Mouse (Mus musculus) brain, embryonic 18.5 days (tissue): ENCODE data around the gene Tmem253.
A peak's percentile ranks its signal among the peaks of the same experiment; 100 is the strongest.

Source experiments
- DNase-seq: peaks from one replicate; pipeline ENCODE4 v3.0.0-alpha.2; 2012; ENCODE audit warnings: low read depth, low spot score

The Tmem253 gene

DNA sequence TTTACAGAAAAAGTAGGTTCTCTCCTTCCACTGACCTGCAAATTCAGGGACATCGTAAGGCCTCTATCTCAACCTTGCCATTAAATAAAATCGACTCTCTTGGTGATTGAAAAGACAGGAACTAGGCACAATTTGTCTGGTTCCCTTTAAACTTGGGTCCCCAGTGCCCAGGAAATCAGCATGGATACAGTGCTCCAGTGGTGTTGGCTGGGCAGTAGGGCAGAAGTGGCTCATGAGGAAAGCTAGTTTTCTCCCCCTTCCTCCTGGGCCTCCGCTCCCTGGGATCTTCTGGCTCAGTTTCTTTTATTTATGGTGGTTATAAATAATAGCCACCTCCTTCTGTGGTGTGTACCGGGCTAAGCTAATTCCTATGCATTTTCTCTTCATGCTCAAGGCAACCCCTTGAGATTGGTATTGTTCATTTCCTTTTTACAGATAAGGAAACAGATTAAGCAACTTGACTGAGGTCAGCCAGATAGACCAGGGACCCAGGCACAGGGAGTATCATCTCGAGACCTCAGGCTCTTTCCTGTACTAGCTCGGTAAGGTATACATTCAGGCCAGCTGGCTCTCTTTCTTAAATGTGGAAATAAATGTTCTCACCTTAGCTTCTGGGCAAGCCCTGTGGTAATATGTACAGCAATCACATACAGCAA, at the start of gene Tmem253:
Gene Tmem253, plus strand, starts transcription at position 214 of the 656 bp plus-strand sequence.
- DNase-seq: no peak

DNA sequence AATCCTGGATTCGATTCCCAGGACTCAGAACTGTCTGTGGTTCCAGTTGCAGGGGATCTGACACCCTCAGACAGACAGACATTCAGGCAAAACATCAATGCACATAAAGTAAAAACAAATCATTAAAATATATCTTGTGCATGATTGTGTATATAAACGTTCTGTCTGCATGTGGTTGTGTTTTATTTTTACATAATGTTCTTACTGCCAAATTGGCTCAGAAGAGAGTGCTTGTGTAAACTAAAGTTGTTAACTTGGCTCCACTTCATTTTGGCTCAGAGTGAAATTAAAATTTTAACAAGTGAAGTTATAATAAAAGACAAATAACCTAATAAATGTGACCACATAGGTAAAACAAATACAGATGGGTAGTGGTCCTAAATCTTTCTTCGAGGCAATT, 48.1 kb upstream of the Tmem253 start:
- no peak for DNase-seq

DNA sequence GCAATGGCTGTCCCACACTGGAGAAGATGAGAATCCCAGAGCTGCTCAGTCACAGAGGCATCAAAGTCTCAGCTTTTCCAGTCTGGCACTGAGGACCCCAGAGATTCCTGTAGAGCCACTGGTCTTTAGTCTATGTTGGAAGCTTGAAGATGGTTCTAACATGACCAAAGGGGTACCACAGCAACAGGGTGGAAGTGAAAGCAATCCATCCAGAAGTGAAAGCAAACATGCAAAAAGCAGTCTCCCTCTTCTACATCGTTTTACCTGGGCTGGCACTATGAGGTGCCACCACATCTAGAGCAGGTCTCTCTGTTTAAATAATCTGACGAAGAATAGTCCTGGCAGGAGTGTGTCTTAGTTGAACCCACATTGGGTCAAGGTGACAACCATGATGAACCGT, 36.2 kb upstream of the Tmem253 start:
- DNase-seq: no peak

DNA sequence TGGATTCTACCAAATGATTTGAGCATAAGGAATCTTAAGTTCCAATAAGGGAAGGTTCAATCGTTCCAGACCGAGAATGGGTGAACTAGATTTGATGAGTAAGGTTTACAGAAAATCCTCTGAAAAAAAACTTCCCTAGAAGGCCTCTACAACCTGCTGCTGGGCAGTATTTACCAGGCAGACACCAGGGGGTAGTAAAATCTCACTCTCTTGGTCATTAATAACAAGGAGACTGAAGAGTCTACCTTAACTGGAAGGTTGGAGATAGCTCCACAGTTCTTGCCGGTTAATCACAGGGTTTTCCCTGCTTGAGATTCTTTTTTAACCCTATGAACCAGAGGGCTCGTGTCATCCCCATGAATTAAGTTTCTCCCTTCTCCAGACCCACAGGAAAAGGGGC, 32.2 kb upstream of the Tmem253 start:
- DNase-seq: no peak

DNA sequence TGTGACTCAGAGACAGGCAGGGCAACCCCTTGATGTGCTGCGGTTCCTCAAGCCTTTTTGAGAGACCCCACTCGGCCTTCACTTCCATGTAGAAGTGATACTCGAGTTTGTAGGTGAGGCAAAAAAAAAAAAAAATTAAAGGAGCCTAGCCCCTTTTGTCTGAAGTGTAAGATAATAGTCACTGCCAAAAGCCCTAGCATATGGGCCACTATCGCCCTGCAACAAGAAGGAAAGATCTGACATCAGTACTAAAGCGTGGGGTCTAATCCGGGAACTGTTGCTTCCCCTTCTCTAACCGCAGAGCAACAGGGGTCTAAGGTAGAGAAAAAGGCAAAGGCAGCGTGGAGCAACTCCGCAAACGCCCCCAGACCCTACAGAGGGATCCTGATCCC, 31.6 kb upstream of the Tmem253 start:
- no peak for DNase-seq

DNA sequence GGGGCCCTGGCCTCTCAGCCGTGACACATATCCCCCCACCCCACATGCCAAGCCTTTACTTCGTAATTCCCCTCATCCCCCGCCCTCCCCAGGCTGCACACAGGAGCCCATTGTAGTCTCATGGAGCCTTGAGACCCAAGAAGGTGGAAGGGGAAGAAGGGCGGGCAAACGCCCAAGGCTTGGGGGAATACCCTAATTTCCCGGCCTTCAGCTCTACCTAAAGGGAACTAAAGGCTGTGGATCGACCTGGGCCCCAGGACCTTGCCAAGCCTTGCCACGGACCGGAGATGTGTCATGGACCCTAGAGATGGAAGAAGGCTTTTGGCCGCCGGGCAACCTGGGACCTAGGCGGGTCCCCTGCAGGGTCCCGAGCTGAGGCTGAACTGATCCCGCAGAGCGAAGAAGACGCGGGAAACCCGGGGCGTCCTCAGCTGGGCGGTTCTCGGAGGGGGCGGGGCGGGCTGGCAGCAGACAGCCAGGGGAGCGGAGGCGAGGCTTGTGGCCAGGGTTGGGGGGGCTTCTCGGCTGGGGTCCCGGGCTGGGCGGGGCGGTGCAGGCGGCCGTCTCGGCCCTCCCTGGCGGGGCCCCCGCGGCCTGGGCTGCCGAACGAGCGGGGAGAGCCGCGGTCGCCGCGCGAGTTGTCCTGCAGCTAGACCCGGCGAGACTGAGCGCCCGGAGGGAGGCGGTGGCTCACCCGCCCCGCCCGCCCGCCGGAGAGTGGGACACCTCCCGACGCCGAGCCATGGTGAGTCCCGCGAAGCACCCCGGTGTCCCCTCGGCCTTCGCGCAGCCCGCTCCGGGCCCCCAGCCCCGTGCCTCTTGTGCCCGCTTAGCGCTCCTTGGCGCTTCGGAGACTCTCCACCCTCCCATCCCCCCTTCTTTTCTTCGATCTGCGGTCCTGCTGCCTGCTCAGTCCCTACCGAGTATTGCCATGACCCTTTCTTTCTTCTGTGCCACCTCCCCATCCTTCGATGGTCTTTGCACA, 30.9 kb upstream of the Tmem253 start, which contains the start of gene Arhgef40:
Gene Arhgef40, plus strand, starts transcription at position 473 of the 985 bp plus-strand sequence.
- DNase-seq: peak; percentile 60

DNA sequence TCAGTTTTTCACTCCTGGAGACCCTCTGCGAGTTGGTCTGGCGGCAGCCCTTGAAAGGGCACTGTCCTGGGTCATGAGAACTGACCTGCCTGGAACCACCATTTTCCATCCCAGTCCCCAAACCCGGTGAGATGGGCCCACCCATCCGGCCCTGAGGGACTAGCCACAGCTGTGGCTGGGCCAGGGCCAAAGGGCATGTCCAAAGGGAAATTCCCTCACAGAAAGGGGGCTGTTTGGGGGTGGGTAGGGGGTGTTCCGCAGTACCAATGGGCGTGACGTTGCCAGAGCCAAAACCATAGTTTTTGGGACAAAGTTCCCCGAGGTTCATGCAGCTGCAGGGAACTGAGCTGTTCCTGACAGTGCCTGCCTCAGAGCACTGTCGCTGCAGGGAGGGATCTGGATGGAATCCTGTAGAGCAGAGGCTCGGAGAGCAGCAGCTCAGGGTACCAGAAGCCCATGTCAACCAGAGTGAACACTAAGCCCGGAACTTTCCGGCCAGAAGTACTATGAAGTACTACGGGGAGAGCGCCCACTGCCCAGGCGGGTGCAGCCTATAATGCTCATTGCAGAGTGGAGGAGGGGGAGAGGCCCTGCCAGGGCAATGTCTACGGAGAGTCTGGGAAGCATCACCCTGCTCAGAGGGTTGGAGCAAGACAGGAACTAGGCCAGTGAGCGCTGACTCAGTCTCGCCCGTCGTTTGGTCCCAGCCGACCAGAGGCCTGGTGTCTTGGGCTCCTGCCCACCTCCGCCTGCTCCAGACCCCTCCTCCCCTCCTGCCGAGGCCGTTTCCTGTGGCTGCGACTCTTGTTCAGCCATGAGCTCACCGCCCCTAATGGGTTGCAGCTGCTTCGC, 29.9 kb upstream of the Tmem253 start:
- peak; percentile 14 for DNase-seq

DNA sequence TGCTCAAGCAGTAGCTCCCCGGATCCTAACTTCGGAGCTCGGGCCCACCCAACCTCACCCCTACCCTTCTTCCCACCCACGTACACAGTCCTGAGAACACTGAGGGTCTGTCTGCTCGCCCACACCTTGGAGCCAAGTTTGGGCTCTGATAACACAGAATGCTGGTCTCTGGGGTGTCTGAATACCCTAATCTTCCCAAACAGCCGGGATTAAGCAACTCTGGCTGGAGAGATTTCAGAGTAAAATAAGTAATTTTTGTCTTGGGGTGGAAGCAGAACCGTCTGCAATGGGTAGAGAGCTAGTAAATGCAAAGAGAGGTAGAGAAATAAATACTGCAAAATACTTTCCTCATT, 29.3 kb upstream of the Tmem253 start:
- no peak for DNase-seq

DNA sequence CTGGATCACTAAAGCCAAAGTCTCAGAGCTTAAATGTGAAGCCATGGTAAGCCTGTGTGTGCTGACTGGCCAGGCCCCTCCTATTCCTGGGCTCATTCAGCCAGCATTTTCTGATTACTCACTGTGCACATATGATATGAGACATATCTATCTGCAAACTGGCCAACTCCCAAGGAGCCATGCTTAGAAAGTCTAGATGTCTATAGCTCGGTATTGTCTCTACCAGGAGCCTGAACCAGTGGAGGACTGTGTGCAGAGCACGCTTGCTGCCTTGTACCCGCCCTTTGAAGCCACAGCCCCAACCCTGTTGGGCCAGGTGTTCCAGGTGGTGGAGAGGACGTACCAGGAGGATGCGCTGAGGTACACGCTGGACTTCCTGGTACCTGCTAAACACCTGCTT, 28.3 kb upstream of the Tmem253 start:
- no peak for DNase-seq

DNA sequence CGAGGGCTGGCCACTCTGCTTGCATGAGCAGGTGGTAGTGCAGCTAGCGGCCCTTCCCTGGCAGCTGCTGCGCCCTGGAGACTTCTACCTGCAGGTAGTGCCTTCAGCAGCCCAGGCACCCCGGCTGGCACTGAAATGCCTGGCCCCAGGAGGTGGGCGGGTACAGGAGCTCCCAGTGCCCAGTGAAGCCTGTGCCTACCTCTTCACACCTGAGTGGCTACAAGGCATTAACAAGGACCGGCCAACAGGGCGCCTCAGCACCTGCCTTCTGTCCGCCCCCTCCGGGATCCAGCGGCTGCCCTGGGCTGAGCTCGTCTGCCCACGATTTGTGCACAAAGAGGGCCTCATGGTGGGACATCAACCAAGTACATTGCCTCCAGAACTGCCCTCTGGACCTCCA, 26.7 kb upstream of the Tmem253 start:
- no peak for DNase-seq

DNA sequence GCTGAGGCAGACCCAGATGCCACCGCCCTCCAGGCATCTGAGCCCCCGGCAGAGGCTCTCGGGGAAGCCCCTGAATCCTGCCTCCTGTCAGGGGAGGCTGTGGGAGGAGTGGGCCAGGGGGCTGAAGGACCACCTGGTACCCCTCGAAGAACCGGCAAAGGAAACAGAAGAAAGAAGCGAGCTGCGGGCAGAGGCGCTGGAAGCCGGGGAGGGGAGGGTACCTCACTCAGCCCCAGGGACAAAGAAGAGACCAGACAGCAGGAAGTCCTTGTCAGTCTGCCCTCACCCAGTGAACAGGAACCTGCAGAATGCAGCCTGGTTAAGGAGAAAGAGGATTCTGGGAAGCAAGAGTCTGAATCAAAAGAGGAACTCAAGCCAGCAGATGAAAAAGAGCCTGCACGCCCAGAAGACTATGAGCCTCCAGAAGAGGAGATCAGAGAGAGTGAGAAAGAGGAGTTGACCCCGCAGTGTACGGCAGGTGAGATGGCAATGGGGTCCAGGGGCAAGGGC, 25.9 kb upstream of the Tmem253 start:
- DNase-seq: no peak

DNA sequence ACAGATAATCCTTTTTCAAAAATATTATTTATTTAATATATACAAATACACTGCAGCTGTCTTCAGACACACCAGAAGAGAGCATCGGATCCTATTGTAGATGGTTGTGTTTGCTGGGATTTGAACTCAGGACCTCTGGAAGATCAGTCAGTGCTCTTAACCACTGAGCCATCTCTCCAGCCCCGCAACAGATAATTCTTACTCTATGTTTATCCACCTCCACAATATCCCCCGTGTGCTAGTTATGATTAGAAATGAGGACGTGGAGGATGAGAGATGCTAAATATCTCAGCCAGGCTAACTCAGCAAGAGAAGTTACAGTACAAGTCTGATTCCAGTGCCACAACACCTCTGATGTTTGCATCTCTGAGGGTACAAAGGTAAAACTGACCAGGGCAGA, 21.0 kb upstream of the Tmem253 start:
- DNase-seq: no peak

DNA sequence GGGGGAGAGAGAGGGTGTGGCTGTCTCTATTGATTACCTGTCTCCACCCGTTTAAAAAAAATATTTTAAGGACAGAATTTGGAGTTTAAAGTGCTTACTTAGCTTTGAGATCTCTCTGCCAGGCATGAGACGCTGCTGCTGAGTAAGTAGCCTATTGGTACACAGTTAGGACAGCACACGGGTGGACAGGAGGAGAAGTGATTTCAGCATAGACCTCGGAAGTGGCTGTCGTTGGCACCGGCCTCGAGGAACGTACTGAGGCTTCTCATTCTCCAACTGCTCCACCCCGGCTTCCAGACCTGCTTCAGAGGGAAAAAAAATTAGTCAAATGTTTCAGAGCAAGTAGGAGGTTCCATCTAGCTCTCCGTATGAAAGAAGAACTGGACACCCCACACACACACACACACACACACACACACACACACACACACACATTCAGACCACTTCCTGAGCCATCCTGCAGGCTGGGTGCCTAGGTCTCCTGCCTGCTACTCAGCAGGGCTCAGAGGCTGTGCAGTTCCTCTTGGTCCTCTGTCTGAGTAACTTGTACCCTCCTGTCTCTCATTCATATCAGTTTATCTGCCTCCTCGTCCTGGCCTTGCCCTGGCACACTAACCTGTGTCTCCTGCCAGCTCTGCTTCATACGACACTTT, 20.1 kb upstream of the Tmem253 start:
- no peak for DNase-seq

DNA sequence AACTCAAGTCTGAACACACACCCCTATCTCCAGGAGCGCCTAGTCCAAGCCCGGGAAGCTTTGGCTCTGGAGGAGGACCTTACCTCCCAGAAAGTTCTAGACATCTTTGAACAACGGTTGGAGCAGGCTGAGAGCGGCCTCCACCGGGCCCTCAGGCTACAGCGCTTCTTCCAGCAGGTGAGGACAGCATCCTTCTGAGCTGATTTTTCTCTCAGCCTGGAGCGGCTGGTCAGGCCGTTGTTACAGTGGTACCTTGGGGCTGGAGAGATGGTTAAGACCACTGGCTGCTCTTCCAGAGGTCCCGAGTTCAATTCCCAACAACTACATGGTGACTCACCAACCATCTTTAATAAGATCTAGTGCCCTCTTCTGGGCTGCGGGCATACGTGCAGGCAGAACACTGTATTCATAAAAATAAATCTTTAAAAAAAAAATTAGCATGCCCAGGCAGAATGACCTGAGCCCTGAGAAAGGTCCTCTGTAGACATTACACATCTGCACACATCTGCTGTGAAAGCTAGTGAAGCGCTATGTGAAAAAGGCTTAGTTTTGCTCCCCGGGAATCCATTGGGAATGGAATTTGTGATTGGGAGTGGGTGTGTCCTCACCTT, 19.1 kb upstream of the Tmem253 start:
- no peak for DNase-seq

DNA sequence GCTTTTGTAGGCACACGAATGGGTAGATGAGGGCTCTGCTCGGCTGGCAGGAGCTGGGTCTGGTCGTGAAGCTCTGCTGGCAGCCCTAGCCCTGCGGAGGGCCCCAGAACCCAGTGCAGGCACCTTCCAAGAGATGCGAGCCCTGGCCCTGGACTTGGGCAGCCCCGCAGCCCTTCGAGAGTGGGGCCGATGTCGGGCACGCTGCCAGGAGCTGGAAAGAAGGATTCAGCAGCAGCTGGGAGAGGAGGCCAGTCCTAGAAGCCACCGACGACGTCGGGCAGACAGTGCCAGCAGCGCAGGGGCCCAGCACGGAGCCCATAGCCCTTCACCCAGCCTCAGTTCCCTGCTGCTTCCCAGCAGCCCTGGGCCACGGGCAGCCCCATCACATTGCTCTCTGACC, 18.6 kb upstream of the Tmem253 start:
- DNase-seq: no peak

DNA sequence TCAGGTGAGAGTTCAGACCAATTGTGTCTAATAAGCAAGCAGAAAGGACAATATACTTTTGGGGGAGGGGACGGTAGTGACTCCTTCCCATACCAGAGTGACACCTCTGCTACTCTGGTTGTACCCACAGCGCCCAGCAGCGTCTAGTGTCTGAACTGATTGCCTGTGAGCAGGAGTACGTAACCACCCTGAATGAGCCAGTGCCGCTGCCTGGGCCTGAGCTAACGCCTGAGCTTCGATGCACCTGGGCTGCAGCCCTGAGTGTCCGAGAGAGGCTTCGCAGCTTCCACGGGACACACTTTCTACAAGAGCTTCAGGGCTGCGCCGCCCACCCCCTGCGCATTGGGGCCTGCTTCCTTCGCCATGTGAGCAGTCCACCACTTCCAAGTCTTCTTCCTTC, 18.0 kb upstream of the Tmem253 start:
- no peak for DNase-seq

DNA sequence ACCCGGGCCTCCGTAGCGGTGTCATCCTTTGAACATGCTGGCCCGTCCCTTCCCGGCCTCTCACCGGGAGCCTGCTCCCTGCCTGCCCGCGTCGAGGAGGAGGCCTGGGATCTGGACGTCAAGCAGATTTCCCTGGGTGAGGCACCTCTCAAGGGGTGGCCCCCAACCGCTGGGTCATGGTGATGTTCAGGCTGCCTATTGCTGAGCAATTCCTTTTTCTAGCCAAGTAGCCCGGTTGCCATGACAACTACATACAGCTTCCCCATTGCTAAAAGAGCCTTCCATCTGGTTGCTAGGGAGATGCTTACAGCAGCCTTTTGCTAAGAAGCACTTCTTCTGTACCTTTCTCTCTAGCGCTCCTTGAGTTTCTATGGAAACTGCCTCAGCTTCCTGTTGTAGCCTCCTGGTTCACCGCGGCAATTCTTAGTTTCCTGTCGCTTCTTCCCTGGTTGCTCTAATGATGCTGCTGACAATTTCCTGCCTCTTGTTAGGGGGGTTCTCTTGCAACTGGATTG, 11.4 kb upstream of the Tmem253 start:
- peak; percentile 91 for DNase-seq

DNA sequence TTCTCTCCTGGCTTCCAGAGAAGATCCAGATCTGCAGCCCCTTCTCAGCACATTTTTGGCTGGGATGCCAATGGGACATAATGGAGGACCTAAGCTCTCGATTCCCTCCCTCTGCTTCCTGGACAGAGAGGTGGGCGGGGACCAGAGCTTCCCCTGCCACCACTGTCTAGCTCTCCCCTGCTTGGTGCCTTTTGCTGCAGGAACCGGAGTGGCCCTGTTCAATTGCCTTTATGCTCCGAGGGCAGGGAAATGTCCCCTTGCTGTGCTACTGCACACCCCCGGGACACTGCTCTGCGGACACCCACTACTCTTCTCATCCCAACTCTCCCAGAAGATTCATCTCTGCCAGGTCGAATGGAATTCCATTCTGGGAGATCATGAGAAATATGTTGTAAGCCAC, 10.3 kb upstream of the Tmem253 start:
- no peak for DNase-seq

DNA sequence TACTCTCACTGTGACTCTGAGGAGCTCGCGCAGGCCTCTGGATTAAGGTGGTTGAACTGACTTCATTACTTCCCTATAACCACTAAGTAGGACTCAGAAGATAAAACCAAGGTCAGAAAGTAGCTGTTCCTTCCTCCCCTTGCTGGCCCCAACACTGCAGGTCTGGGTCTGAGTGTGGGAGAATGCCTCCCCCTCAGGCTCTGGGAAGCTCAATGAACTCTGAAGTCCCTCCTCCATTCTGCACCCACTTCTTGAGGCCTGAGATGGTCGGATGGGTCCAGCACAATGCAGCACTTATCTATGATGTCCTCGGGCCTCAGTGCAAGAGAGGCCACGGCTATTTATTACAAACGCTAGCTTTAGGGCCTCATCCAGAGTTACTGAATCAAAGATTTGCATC, 9.8 kb upstream of the Tmem253 start:
- no peak for DNase-seq

DNA sequence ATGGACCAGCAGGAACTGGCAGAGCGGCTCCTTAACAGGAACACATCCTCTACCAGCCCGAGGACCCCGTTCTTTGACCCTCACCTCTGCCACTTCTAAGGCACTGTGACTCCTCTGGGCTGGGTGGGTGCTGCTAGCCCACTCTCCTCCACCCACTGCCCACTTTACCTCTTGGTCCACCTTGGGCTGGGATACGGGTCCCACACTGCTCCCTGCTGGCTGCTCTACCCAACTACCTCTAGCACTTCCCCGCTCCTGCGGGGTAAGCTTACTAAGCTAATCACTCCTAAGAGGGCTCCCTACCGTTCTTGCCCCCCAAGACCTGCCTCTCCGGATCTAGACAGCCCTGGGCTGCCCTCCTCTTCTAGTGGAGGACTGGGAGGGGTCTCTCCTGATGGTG, 9.2 kb upstream of the Tmem253 start:
- DNase-seq: no peak

DNA sequence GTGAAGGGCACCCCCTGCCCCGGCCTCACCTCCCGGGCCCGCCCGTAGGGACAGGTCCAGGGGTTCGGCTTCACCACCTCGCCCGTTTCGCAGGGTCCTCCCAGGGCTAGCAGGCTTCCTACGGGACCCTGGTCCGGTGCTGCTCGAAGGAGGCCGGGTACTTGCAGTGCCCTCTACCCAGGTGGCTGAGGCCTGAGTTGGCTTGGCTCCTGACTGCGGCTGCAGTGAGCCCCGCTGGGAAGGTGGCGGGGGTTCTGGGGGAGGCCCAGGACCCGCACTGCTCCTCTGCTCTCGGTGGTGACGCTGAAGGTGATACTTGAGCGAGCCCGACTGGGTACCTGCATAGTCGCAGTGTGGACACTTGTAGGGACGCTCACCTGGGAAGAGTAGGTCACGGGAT, 8.7 kb upstream of the Tmem253 start:
- DNase-seq: no peak
